Mouse (Mus musculus): ENCODE measurements around the gene Hcn1.

DNA sequence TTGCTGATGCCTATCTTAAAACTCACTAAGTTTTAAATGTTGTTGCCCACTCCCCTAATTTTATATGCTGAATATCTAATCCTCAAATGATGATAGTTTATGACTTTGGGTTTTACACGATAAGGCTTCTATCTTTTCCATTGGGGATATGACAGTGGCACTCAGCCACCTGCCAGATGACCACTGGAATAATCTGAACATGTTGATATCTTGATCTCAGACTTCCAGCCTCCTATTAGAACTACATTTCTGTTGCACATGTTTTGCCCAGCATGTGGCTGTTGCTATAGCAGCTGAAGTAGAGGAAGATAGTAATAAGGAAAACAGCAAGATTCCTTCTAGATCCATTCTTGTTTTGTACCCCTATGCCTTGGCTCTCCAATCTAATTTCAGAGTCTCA is 336.6 kb downstream of the Hcn1 start:
- TF ChIP-seq CTCF (IDR thresholded peaks at IDR 0.05; ENCODE audit: low read depth, low read length) (no peak), POLR2A (IDR thresholded peaks at IDR 0.05; ENCODE audit: insufficient read depth, low read length) (no peak), EP300 (IDR thresholded peaks at IDR 0.05; ENCODE audit: insufficient read depth, low read depth, low read length) (no peak)

Measured in ES-Bruce4 (cell line).